Mouse (Mus musculus) heart, postnatal 0 days (tissue): ENCODE results near the gene Gm12887. TPM values are rescaled to one million over a fixed set of nuclear protein-coding genes. Genes with fewer than 3 reads are reported as not detected.

Experiments
- ATAC-seq: fragments of 200-750 bp; cut with Nextera tagmentation; 2 replicates; pipeline ENCODE4 v1.8.0; 2017; ENCODE audit warnings: low read depth, moderate number of reproducible peaks, moderate library complexity; ENCODE audit not compliant: insufficient read depth
- DNase-seq: peaks from one replicate; pipeline ENCODE4 v3.0.0-alpha.2; 2016; ENCODE audit warnings: low spot score
- H3K27ac ChIP-seq: fragments of 300-500 bp; sonication (generic); 2 replicates; pipeline ENCODE4 v1.5.1; 2014; ENCODE audit warnings: low read depth, mild to moderate bottlenecking
- H3K27me3 ChIP-seq: fragments of 300-500 bp; sonication (generic); 2 replicates; pipeline ENCODE4 v1.6.1; 2014; ENCODE audit warnings: low read length, mixed read lengths; ENCODE audit not compliant: control insufficient read depth, insufficient read depth
- H3K36me3 ChIP-seq: fragments of 300-500 bp; sonication (generic); replicated peaks from 2 replicates; pipeline ENCODE4 v1.6.1; 2014; ENCODE audit warnings: low read length, mixed read lengths; ENCODE audit not compliant: control insufficient read depth, insufficient read depth
- H3K4me1 ChIP-seq: fragments of 300-500 bp; sonication (generic); 2 replicates; pipeline ENCODE4 v1.6.1; 2014; ENCODE audit warnings: antibody characterized with exemption; ENCODE audit not compliant: control insufficient read depth, insufficient read depth
- H3K4me2 ChIP-seq: fragments of 300-500 bp; sonication (generic); 2 replicates; pipeline ENCODE4 v1.6.1; 2014; ENCODE audit warnings: low read depth, mild to moderate bottlenecking, low read length, moderate library complexity
- H3K4me3 ChIP-seq: fragments of 300-500 bp; sonication (generic); 2 replicates; pipeline ENCODE4 v1.5.1; 2014; ENCODE audit warnings: low read depth, low read length
- H3K9ac ChIP-seq: fragments of 300-500 bp; sonication (generic); replicated peaks from 2 replicates; pipeline ENCODE4 v1.6.1; 2014; ENCODE audit warnings: low read depth, low read length, mixed read lengths
- H3K9me3 ChIP-seq: fragments of 300-500 bp; sonication (generic); replicated peaks from 2 replicates; pipeline ENCODE4 v1.6.1; 2016; ENCODE audit warnings: low read length; ENCODE audit not compliant: control insufficient read depth
- CTCF ChIP-seq: IDR thresholded peaks from 2 replicates; pipeline ENCODE4 v1.5.1; 2016; ENCODE audit warnings: antibody characterized with exemption, control low read depth, low read depth
- EP300 ChIP-seq: IDR thresholded peaks from 2 replicates; pipeline ENCODE4 v1.6.1; 2016; ENCODE audit warnings: antibody characterized with exemption, low read depth
- WGBS: fragments of 180-500 bp; shearing (Covaris S2); extraction: QIAGEN DNeasy Blood & Tissue Kit; methylation state at CpG from one replicate; pipeline ENCODE4 v1.1.7; 2014; 5-methylcytosine and 5-hydroxymethylcytosine counted together
- polyA plus RNA-seq: library from polyadenylated mRNA; unstranded; fragments of >200 nt; fragmentation: Nextera tagmentation; extraction: Ambion mirVana; gene quantifications from 2 replicates; pipeline ENCODE4 v1.2.1, GENCODE M21; 2015
- total RNA-seq: library from RNA; depleted of rRNA; stranded (reverse); fragments of >200 nt; gene quantifications from 2 replicates; pipeline ENCODE4 v1.2.3, GENCODE M21; 2014; ENCODE audit warnings: low replicate concordance; rRNA removed

Gene Gm12887
- total RNA-seq (not detected in 2 replicates), polyA plus RNA-seq (not detected in 2 replicates)

DNA sequence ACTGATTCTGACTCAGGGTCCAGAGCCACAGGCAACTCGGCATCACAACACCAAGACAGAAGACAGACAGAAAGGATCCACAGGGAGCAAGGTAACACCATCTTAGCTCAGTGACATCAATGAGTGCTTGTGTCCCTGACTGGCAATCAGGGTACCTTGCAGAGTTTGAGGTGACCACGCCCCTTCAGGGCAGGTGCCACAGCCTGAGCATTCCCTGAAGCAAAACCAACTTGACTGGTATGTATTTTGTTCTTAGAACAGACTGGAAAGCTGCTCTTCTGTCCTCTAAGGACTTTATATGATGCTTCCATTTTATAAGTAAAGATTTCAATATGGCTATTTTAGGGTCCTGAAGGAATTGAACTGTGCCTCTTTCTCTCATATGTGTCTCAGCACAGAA, at the start of gene Gm12887:
Gm12887 (minus strand) TSS at position 101 of the 400 bp plus-strand sequence.
- Histone ChIP-seq H3K4me1 (no peaks in the 10 kb centered on the region), H3K9ac (no peak within 1 kb of the TSS), H3K36me3 (no peaks in the 10 kb centered on the region), H3K9me3 (peaks cover 16% of the 10 kb centered on the region; the same call in 1 of the 2 replicates), H3K4me3 (no peak within 1 kb of the TSS), H3K27ac (no peak within 1 kb of the TSS), H3K27me3 (no peaks in the 10 kb centered on the region), H3K4me2 (no peak within 1 kb of the TSS)
- WGBS, result 32% methylated on average over 2 of the region's 2 CpGs
- ATAC-seq (no peak), DNase-seq (no peak)
- TF ChIP-seq EP300 (no peak), CTCF (no peak)

DNA sequence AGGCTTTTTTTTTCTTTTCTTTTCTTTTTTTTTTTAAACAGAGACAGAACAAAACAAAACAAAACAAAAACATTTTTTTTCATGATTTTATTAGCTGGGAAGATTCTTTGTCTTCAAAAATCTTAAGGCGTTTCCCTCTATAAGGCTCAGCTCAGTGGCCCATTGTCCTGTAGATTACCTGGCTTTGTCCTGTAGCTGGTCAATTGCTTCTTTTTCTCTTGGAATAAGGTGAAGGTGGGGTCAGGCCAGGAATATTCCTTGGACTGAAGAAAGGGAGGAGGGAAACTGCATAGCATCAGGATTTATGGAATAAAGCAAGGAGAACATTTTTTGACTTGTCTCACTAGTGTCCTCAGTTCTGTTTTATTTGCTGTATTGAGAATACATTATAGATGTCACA, 35.1 kb upstream of the Gm12887 start:
- Histone ChIP-seq H3K4me2 (no peak overlapping the region), H3K9ac (no peak overlapping the region), H3K27ac (no peak overlapping the region), H3K27me3 (no peaks in the 10 kb centered on the region), H3K9me3 (peaks cover 10% of the 10 kb centered on the region; the same call in 1 of the 2 replicates), H3K36me3 (no peaks in the 10 kb centered on the region), H3K4me1 (no peaks in the 10 kb centered on the region), H3K4me3 (no peak overlapping the region)
- 69% methylated on average over 1 of the region's 1 CpGs for WGBS
- TF ChIP-seq EP300 (no peak), CTCF (no peak)
- ATAC-seq (no peak), DNase-seq (no peak)

Other genes with a start within 250 kb of the Gm12887 start
- not detected in 2 replicates for gene Gm12886, start 199.0 kb downstream of the Gm12887 start, total RNA-seq
- gene Gm12886, start 199.0 kb downstream of the Gm12887 start, polyA plus RNA-seq, result not detected in 2 replicates